Mouse (Mus musculus) stomach, embryonic 16.5 days (tissue): Measurements from ENCODE around the gene Pom121. TPM values are rescaled to one million over a fixed set of nuclear protein-coding genes. Genes with fewer than 3 reads are reported as not detected.
A peak's percentile ranks its signal among the peaks of the same experiment; 100 is the strongest.

Experiments used
- ATAC-seq: fragments of 200-750 bp; cut with Nextera tagmentation; 2 replicates; pipeline ENCODE4 v1.8.0; 2017; ENCODE audit warnings: moderate number of reproducible peaks, moderate TSS enrichment; ENCODE audit not compliant: insufficient read depth, low FRiP score
- H3K27ac ChIP-seq: fragments of 300-500 bp; sonication (generic); 2 replicates; pipeline ENCODE4 v1.5.1; 2014; ENCODE audit warnings: low read length
- H3K27me3 ChIP-seq: fragments of 300-500 bp; sonication (generic); 2 replicates; pipeline ENCODE4 v1.6.1; 2014; ENCODE audit warnings: low read length, control low read depth, mixed read lengths; ENCODE audit not compliant: control insufficient read depth, insufficient read depth
- H3K36me3 ChIP-seq: fragments of 300-500 bp; sonication (generic); 2 replicates; pipeline ENCODE4 v1.6.1; 2014; ENCODE audit warnings: low read length; ENCODE audit not compliant: control insufficient read depth, insufficient read depth
- H3K4me1 ChIP-seq: fragments of 300-500 bp; sonication (generic); 2 replicates; pipeline ENCODE4 v1.6.1; 2014; ENCODE audit warnings: low read length, control low read depth, mixed read lengths; ENCODE audit not compliant: control insufficient read depth, insufficient read depth
- H3K4me2 ChIP-seq: fragments of 300-500 bp; sonication (generic); 2 replicates; pipeline ENCODE4 v1.6.1; 2014; ENCODE audit warnings: low read depth, low read length, mixed read lengths
- H3K4me3 ChIP-seq: fragments of 300-500 bp; sonication (generic); replicated peaks from 2 replicates; pipeline ENCODE4 v1.5.1; 2014; ENCODE audit warnings: mild to moderate bottlenecking, low read length
- H3K9ac ChIP-seq: fragments of 300-500 bp; sonication (generic); 2 replicates; pipeline ENCODE4 v1.6.1; 2014; ENCODE audit warnings: low read length
- H3K9me3 ChIP-seq: fragments of 300-500 bp; sonication (generic); replicated peaks from 2 replicates; pipeline ENCODE4 v1.6.1; 2016; ENCODE audit warnings: low read length, control low read depth; ENCODE audit not compliant: control insufficient read depth
- WGBS: fragments of 180-500 bp; shearing (Covaris S2); extraction: QIAGEN DNeasy Blood & Tissue Kit; methylation state at CpG from one replicate; pipeline ENCODE4 v1.1.7; 2014; 5-methylcytosine and 5-hydroxymethylcytosine counted together
- microRNA-seq: library from miRNA; unstranded; fragments of <30 nt; microRNA quantifications from one replicate; pipeline ENCODE4, GENCODE M21; 2016
- polyA plus RNA-seq: library from polyadenylated mRNA; unstranded; fragments of >200 nt; fragmentation: Nextera tagmentation; extraction: Ambion mirVana; gene quantifications from 2 replicates; pipeline ENCODE4 v1.2.1, GENCODE M21; 2015

Gene Pom121
- polyA plus RNA-seq, 1 experiment from 2014 or later: 8.7 TPM

- H3K4me2 ChIP-seq: no peak overlapping the region
- H3K9me3 ChIP-seq: no peaks in the 10 kb centered on the region
- no peak overlapping the region for H3K9ac ChIP-seq
- H3K27ac ChIP-seq: no peak overlapping the region
- no peaks in the 10 kb centered on the region for H3K36me3 ChIP-seq
- no peaks in the 10 kb centered on the region for H3K27me3 ChIP-seq
- H3K4me3 ChIP-seq: no peak overlapping the region
- WGBS: 70% methylated on average over 7 of the region's 7 CpGs
- ATAC-seq: no peak
- no peaks in the 10 kb centered on the region for H3K4me1 ChIP-seq
Measured at GRCm38 (mm10) chr5:135345989-135346388, 48.4 kb downstream of the Pom121 start.

GRCm38 (mm10) chr5:135337575-135337974 lies 56.8 kb downstream of the Pom121 start:
- Histone ChIP-seq H3K9me3 (no peaks in the 10 kb centered on the region), H3K4me2 (no peak overlapping the region), H3K27ac (no peak overlapping the region), H3K36me3 (no peaks in the 10 kb centered on the region), H3K9ac (no peak overlapping the region), H3K4me1 (no peaks in the 10 kb centered on the region), H3K4me3 (no peak overlapping the region), H3K27me3 (no peaks in the 10 kb centered on the region)
- no peak for ATAC-seq
- 41% methylated on average over 3 of the region's 3 CpGs for WGBS

- no peaks in the 10 kb centered on the region for H3K27me3 ChIP-seq
- H3K36me3 ChIP-seq: no peaks in the 10 kb centered on the region
- no peak for ATAC-seq
- no peak overlapping the region for H3K27ac ChIP-seq
- H3K9ac ChIP-seq: no peak overlapping the region
- no peaks in the 10 kb centered on the region for H3K9me3 ChIP-seq
- H3K4me2 ChIP-seq: no peak overlapping the region
- no peaks in the 10 kb centered on the region for H3K4me1 ChIP-seq
- no peak overlapping the region for H3K4me3 ChIP-seq
- WGBS: 81% methylated on average over 6 of the region's 6 CpGs
Measured at GRCm38 (mm10) chr5:135331161-135331560, 63.2 kb downstream of the Pom121 start.

GRCm38 (mm10) chr5:135330201-135330600 lies 64.1 kb downstream of the Pom121 start:
- H3K4me2 ChIP-seq: no peak overlapping the region
- WGBS: 82% methylated on average over 5 of the region's 5 CpGs
- H3K36me3 ChIP-seq: no peaks in the 10 kb centered on the region
- H3K4me1 ChIP-seq: no peaks in the 10 kb centered on the region
- no peak overlapping the region for H3K9ac ChIP-seq
- H3K9me3 ChIP-seq: no peaks in the 10 kb centered on the region
- no peak overlapping the region for H3K27ac ChIP-seq
- no peaks in the 10 kb centered on the region for H3K27me3 ChIP-seq
- ATAC-seq: no peak
- no peak overlapping the region for H3K4me3 ChIP-seq

GRCm38 (mm10) chr5:135329471-135329870 lies 64.9 kb downstream of the Pom121 start:
- H3K4me2 ChIP-seq: no peak overlapping the region
- no peak overlapping the region for H3K9ac ChIP-seq
- no peak overlapping the region for H3K27ac ChIP-seq
- no peaks in the 10 kb centered on the region for H3K9me3 ChIP-seq
- H3K4me3 ChIP-seq: no peak overlapping the region
- H3K27me3 ChIP-seq: no peaks in the 10 kb centered on the region
- 74% methylated on average over 4 of the region's 4 CpGs for WGBS
- H3K4me1 ChIP-seq: no peaks in the 10 kb centered on the region
- no peaks in the 10 kb centered on the region for H3K36me3 ChIP-seq
- ATAC-seq: no peak

Small RNA genes within 50 kb of the gene (microRNA-seq; reads per million reads assigned to microRNA genes)
- gene Mir7033: 1.7 reads per million, percentile 2 among the genes with 10 or more reads in this experiment

Other genes with a start within 250 kb of the Pom121 start
- gene Tbl2, start 244.9 kb downstream of the Pom121 start, polyA plus RNA-seq: 23.9 and 26.4 TPM in 2 replicates
- gene Bcl7b, start 226.3 kb downstream of the Pom121 start, polyA plus RNA-seq: 50.1 and 54.6 TPM in 2 replicates
- 24.3 and 28.5 TPM in 2 replicates for gene Baz1b, start 207.3 kb downstream of the Pom121 start, polyA plus RNA-seq
- gene Fzd9, start 143.3 kb downstream of the Pom121 start, polyA plus RNA-seq: 0.47 and 1.5 TPM in 2 replicates
- gene Fkbp6, start 44.5 kb downstream of the Pom121 start, polyA plus RNA-seq: 0.30 and 0.35 TPM in 2 replicates
- 1.2 and 1.3 TPM in 2 replicates for gene Trim50, start 41.3 kb downstream of the Pom121 start, polyA plus RNA-seq
- 31.5 and 34.6 TPM in 2 replicates for gene Nsun5, start 24.6 kb downstream of the Pom121 start, polyA plus RNA-seq
- 22.2 and 26.5 TPM in 2 replicates for gene Hip1, start 150.6 kb upstream of the Pom121 start, polyA plus RNA-seq
- not detected in 2 replicates for gene Ccl26, start 169.0 kb upstream of the Pom121 start, polyA plus RNA-seq
- gene Ccl24, start 178.5 kb upstream of the Pom121 start, polyA plus RNA-seq: 5.4 and 8.6 TPM in 2 replicates
- gene Rhbdd2, start 238.1 kb upstream of the Pom121 start, polyA plus RNA-seq: 41.3 and 46.0 TPM in 2 replicates